Mouse (Mus musculus): ENCODE measurements at regions not wholly inside any gene's neighbourhood (a gene's known extent, or its start where the extent isn't known, plus 50 kb on each side); places are given as distances from the start of the nearest gene placed in this dataset.

DNA sequence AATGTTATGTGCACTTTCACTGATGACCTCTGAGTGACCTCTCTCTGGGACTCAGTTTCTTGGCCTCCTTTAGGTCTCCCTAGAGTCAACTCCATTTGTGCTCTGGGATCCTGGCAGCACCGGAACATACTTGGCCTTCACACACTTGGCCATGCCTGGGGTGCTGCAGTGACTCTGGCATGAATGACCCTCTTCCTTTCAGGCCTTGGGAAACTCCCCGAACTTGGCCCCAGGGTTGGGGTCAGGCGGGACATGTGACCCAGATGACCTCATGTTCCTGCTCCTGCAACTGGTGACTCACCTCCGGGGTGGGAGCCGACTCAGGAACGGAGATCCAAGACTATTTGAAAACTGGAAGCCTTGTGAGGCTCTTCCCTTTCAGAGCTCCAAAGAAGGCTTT, 159.2 kb downstream of the Cyp26b1 start:
- peak; percentile 23 to 30 for DNase-seq

DNA sequence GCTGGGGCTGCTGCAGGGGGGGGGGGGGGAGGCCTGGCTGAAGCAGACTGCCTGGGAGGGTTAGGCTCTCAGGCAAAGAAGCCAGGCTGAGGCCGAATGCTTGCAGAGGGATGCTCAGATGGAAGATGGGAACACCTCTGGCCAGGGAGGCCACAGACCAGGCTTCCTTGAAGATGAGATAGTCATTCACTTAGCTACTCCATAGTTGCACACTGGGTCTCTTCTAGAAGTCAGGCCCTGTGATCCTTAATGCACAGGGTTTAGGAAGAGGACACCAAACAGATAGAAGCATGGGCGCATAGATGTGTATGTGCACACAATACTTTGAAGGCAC, 162.1 kb downstream of the Cyp26b1 start:
- DNase-seq: no peak

DNA sequence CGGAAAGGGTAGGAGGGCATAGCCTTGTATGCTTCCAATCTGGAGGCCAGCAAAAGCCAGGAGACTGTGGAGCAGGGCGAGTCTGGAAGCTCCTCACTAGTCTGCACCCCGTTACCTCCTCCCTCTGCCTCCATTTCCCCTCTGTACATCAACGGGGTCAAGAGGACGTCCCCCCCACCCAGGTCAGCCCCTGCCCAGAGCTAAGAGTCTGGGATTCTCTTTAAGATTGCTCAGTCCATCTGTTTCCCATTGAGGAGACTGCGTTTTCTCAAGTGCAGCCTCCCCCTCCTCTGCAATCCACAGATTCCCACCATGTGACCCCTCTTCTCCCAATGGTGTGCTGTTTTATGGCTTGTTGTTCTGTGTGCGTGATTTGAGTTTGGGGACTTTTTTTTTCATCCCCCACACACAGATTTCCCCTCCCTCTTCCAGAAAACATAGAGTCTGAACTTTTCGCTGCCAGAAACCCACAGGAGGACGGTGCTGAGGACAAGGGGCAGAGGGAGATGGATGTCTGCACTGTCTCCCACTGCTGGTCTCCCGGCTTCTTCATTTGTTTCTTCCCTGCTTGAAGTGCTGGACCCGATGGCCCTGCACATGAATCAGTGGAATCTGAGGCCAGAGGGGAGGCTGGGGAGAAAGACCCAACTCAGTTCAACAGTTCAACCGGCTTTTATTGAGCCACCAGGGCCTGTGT, 162.6 kb downstream of the Cyp26b1 start:
- no peak for DNase-seq

DNA sequence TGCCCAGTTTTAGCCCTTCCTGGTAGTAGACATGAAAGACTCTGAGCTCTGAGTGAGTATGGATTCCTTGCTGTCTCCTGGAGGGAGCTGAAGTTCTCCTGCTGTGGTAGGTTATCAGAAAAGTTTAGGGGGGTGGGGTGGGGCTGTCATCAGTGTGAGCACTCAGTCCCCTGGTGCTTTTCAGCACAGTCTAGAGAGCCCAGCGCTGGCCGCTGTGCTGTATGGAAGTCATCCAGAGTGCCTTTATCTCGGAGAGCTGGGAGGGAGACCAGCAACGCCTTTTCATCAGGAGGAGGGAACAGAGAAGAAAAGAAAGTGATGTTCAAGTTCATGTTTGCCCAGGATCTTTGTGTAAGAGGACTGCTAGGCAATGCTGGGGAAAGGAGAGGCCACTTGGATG, 163.6 kb downstream of the Cyp26b1 start:
- no peak for DNase-seq

DNA sequence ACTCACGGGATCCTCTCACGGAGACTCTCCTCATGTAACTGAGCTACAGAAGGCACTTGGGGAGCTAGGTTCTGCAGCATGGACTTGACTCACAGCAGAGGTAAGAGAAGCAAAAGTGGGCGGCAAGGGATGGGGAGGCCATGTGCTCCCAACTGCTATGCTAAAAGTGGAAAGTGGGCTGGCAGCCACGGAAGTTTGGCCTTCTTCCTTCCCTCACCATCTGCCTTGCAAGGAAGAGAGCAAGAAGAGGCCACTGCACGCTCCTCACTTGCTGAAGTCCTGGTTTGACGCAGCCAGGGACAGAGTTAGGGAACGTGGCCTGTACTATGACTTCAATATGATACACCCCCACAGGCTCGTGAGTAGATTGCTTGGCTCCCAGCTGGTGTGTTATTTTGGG, 164.5 kb downstream of the Cyp26b1 start:
- DNase-seq: no peak

DNA sequence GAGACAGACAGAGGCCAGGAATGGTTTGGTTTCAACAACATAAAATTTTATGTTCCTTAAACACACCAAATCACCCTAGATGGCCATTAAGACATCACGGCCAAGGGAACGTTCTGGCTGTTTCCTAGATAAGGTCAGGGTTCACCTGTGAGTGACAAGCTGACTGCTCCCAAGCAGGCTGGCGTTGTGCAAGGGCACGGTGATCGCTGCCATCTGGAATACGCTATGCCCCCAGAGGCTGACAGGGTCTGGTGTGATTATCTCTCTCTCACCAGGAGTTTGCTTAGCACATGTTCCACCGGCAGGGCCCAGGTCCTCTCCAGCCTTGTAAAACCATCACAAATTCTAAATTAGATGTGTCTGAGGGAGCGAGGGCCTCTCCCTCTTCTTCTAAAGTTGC, 167.0 kb downstream of the Cyp26b1 start:
- no peak for DNase-seq

DNA sequence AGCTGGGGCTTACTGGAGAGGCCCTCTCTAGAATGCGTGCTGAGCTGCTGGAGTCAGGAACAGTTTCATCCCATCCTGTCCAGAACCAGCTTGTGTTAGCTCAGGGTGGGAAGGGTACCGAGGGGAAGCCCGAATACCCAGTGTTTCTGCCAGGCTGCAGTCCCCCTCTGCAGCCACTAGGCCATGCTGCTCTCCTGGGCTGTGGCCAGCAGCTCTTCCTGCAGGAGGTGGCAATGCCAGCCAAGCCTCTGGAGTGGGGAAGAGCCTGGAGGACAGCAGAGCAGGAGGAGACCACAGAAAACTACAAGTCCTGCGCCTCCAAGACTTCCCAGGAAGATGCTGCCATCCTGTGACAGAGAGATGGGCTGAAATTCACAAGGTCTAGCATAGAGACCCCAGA, 167.9 kb downstream of the Cyp26b1 start:
- peak; percentile 15 to 33 for DNase-seq

DNA sequence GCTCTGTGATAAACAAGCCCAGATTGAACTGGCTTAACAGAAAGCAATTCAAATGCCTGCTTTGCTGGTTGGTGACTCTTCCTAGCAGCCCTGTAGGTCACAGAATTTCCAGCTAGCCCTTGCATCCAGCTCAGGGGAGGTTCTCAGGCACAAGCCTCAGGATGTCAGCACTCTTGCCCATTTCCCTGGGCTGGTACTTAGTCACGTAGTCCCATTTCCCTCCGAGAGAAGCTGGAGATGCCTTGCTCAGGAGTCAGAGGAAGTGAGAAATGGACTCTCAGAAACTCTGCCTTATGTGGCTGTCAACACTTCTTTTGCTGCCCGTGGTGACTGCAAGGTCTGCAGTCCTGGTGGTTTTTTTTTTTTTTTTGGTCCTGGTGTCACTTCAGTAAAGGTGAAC, 170.8 kb downstream of the Cyp26b1 start:
- DNase-seq: no peak

DNA sequence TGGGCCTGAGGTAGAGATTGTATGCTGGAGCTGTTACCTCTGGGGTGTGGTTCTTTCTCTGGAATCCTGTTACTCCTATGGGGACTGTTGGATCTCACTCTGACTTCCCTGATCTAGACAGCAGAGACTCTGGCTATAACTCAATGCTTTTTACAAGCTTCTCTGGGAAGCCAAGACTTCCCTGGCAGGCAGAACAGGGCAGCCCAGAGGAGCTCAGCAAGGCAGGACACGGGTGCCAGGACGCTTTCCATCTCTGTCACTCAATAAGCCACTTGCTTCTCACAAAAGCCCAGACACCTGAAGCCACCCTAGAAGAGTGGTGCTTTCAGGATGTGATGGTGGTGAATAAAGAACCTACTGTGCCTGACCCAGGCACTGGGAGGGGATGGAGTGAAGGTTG, 174.0 kb downstream of the Cyp26b1 start:
- no peak for DNase-seq

DNA sequence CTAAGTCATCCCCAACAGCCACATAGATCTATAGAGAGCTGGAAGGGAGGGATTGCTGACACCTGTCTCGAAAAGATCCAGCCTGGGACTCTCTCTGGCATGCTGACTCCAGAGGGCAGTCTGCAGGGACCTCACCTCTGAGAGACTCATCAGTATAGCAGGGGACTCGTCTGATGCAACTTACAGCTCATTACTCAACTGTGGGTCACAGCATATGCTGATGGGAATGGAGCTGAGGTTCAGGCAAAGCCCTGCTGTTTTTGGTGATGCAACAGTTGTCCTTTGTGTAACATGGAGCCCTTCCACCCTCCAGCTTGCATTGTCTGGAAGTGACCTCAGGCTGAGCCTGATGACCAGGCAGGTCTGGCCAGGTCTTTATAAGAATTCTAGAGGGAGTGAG, 174.4 kb downstream of the Cyp26b1 start:
- no peak for DNase-seq

DNA sequence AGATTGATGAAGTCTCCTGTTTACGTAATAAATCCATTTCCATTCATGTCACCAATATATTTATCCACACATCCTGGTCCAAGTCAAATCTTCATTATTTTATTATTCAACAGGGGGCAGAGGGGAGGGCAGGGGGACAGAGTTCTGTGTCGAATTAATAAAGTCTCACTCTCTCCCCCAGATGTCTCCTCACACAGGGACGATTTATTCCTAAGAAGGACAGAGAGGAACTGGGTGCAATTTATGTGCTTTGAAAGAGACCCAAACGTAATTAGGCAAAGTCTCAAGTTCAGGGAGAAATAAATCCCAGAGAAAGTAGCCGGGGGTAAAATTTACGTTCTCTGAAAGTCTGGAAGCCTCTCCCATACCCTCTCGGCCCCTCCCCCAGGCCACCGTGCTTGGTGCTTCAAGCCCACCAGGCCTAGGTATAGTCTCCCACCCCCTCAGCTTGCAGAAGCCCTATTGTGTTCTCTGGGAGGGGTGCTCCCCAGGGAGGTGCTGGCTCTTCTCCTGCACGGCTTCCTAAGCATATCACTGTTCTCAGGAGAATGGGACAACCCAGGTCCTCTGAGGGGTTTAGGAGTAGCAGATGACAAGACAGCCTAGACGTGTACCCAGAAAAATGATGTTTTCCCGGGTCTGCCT, 176.6 kb downstream of the Cyp26b1 start:
- no peak for DNase-seq

DNA sequence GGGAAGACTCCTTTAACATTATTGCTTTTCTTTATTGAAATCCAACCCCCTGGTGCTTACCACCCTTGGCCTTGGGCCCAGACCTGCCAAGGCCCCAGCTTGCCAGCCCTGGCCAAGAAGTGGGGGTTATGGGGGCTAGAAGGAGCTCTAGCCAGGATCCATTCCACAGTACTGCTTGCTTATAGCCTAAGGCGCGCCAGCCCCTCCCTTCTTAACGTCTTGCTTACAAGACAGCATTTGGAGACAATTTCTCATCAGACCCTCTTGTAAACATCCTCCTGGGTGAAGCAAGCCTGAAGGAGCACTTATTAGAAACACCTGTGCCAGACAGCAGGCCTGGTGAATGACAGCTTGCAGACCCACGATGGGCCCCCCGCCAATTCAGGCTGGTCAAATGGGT, 179.3 kb downstream of the Cyp26b1 start:
- no peak for DNase-seq

DNA sequence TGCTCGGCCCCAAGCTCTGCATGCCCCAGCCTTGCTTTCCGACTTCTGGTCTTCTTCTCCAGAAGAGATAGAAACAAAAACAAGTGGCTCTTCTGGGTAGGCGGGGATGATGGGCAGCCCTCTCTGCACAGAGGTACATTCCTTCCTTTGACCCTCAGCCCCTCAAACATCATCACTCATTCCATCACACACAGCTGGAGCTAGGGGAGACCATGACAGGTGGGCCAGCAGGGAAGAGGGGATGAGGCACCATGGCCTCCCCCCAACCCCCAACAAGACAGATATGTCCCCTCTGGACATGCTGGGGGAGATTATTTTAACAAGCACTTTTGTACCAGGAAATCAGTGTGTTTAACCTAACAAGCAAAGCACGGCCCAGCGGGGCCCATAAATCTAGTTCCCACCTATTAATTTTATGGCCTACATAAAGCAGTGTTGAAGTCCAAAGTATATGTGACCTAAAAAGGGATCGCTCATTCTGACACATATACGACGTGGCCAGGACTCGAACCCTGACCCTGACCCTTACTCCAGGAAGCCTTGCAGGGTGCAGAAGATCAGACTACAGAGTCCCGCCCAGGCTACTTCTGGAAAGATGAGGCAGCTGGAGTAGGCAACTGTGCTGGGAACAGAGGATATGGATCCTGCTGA, 183.7 kb downstream of the Cyp26b1 start:
- DNase-seq: no peak

DNA sequence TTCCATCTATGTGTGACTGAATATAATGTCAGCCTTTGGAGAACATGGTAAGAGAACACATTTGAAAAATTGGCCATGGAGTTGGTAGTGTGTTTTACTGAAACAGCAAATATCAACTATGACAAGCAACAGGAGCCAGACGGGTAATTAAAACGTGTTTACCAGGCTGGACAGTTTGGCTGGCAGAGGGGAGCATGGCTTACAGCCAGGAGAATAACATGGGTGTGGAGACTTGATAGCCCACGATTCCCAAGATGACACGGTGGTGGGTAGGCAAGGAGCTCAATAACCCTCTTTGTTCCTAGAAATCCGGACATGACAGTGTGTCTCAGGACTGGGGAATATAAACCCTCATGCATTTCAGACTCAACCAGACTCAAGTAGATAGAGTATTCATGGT, 185.2 kb downstream of the Cyp26b1 start:
- DNase-seq: no peak

DNA sequence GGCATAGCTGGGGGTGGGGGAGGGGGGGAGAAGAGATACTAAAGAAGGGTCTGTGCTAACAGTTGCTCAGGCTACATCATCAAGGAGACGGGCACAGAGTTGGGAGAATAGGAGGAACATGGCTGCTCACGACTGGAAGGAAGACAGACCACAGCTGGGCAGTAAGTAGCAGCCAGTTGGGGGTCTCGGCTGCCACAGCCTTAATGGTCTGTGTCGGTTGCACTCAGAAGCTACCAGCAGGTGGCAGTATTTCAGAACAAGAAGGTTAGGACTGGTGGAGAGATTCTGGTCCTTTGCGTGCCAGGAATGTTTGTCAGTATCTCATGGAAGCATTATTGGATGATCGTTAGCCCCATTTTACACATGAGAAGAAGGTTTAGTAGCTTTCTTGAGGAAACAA, 185.9 kb downstream of the Cyp26b1 start:
- peak; percentile 28 to 53 for DNase-seq

DNA sequence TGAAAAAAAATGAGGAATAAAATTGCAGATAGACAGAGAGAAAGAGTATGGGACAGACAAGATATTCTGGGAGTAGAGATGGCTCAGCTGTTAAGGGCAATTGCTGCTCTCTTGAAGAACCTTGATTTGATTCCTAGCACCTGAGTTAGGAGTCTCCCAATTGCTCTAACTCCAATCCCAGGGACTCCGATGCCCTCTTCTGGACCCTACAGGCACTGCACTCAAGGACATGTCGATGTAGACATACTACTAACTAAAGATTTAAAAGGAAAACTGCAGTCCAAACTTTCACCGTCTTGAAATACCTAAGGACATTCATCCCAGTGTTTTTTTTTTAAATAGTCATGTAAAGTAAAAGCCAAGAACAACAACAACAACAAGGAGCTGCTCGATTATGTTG, 189.0 kb downstream of the Cyp26b1 start:
- no peak for DNase-seq

DNA sequence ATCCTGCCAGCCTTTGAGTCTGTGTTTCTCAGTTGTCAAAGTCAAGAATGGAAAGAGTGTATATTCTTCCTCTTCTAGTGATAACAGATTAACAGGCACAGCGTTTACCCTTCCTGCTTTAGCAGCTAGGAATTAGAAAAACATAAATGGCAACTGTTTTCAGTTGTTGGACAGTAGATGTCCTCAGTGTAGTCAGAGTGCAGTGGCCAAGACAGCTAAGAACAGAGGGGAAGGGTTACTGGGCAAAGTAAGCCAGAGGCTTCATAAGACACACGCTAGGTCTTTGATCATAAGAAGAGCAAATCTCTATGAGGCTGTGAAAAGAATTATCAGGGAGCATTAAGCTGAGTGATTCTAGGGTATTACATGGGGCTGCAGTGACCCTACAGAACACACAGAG, 191.3 kb downstream of the Cyp26b1 start:
- DNase-seq: no peak

DNA sequence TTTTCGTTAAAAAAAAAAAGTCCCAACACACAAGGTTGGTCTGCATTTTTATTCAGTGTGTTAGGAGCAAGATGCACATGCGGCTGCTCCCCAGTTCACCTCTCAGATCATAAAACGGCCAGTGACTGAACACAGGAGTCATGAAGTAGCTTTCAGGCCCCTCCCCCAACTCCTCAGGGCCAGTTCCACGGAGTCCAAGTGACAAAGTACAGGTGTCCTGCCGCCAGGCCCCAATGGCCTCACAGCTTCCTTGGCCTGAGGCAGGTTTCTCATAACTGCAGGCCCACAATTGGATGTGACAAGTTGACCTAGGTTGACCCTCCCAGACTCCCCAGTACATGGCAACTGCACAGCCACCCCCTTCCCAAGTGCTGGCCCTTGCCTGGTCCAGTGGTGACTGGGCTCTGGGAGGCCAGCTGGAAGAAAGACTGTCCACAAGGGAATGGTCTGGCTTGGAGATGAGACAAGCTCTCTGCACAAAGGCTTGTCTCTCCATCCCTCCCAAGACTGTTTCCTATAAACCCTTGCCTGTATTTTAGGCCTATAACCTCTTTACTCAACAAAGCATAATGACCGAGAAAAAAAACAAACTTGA, 199.1 kb downstream of the Cyp26b1 start:
- no peak for DNase-seq

DNA sequence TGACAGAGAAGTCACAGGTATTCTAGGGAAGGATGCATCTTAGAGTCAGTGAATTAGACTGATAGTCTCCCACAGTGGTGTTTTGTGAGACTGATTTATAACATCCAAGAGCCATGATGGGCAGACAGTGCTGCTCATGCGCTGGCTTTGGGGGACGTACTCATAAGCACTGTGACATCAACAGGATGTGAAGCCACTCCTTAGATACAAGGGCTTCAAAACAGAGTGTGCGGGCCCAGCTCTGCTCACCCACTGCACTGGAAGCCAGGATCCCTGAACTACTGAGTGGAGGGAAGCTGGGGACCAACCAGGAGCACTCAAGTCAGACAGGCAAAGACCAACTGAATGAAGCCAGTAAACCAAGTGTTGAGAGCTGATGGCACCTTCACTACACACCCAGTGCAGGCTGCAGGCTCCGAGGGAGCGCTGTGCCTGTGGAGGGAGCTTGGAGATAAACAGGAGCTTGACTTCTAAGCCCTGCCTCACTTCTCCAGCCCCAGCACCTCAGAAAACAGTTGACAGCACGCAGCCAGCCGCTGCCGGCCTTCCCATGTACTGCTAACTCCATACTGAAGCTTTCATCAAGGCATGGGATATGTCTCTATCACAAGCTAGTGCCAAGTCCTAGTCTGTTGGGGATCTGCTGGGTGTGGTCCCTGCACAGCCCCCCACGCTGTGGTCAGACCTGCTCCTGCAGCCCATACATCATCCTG, 200.0 kb downstream of the Cyp26b1 start:
- DNase-seq: no peak

DNA sequence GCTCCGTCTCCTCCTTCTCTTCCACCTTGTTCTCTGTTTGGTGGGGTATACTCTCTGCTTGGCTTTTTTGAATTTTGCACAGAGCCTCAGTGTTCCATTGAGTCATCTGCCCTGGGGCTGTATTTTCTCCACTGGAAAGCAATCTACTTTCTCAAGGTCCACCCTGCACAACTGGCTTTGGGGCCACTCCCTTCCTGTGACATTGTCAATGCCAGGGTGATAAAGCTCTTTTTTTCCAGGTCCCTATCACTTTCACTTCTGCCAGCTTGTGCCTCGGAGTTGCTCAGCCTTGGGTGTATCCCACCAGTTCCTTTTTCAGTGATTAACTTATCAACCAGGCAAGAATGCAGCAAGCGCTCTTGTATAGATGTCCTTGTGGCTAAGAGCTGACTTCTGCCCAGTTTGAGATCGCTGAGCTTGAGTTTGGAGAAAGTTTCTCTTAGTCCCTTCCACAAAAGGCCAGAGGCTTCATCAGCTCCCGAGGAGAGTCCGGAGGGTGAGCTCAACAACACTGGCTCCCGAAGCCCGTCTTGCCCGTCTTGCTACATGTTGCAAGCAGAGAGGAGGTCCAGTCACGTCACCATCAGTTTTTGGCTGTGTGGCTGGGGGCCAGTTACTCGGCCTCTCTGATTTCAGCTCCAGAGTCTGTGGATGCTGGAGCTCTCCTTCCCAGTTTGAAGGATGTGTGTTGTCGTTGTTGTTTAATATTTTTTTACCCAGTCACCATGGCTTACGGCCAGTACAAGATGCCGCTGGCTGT, 200.8 kb downstream of the Cyp26b1 start:
- DNase-seq: peak in 1 of 2 experiments; percentile 11

DNA sequence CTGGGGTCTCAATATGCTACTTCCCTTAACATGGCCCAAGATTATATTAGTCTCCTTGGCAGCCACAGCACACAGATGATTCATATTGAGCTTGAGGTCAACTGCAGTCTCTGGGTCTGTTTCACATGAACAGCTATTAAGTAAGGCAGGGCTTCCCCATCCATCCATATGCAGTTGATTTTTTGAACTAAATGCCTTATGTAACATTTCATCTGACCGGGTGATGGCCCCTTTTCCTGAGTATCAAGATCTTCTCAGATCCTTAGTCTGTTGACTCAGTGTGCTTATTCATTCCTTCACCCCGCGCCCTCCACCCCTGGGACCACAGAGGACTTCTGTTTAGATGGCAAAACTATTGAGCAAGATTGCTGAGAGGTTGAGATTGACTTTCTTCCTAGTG, 202.7 kb downstream of the Cyp26b1 start:
- DNase-seq: no peak

DNA sequence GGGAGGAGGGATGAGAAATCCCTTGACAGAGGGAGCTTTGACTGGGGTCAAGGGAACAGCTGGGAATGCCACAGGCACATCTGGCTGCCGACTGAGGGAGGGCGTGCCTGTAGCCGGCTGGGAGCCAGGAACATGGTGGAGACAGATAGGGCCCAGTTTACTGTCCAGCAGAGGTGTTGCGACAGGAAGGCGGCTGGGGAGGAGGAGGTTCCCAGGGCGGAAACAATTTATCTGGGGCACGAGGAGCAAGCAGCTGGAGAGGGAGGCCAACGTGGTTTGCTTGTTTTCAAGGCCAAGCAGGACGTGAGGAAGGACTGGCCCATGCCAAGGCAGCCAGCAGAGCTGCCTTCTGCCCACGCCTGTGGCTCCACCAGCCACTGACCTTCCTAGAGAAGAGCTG, 208.0 kb downstream of the Cyp26b1 start:
- peak; percentile 73 to 78 for DNase-seq

DNA sequence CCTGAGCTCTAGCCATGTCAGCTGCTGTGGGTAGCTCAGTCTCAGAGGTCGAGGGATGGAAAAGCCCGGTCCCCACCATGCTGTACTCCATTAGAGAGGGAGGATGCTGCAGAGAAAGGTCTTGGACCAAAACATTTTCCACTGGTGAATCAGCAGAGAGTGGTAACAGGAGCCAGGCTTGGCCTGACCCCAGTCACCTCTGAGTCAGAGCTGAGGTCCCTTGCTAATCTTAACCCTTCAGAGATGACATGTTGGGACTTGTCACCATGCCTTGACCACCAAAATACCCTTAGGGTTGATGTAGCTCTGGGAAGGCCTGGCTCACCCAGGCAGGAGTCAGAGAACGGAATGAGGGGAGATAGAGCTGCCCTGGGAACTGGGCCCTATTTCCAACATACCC, 210.0 kb downstream of the Cyp26b1 start:
- no peak for DNase-seq

Measured in lung, adult 18-20 months (tissue).